Mouse (Mus musculus): ENCODE measurements around the gene Gzma.

DNA sequence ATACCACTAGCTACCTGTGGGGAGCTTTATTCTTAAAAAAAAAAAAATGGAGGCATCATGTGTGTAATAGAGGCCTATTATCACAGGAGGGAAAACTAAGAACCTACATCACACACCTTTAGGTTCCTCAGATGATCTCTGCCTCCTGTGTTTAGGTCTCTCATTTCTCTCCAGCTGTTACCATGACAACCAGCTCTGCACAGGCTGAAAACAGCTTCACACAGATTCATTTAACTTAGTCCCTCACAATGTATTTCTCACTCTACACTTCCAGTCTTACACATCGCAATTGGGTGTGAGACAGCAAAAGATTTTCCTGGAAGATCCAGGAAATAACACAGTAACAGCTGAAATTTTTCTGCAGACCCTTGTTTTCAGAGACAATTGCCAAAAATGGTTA, 29.2 kb upstream of the Gzma start:
- TF ChIP-seq EP300 (optimal IDR thresholded peaks at IDR 0.05): no peak
- no peak for TF ChIP-seq CTCF (IDR thresholded peaks at IDR 0.05; ENCODE audit: low read depth)

Measured in stomach, postnatal 0 days (tissue).